Mouse (Mus musculus): ENCODE results near the gene Adamts4. TPM values are rescaled to one million over a fixed set of nuclear protein-coding genes. Genes with fewer than 3 reads are reported as not detected.
A peak's percentile ranks its signal among the peaks of the same experiment; 100 is the strongest.

Adamts4 gene
- polyA plus RNA-seq, 1 experiment from 2014 or later: 8.5 TPM

DNA sequence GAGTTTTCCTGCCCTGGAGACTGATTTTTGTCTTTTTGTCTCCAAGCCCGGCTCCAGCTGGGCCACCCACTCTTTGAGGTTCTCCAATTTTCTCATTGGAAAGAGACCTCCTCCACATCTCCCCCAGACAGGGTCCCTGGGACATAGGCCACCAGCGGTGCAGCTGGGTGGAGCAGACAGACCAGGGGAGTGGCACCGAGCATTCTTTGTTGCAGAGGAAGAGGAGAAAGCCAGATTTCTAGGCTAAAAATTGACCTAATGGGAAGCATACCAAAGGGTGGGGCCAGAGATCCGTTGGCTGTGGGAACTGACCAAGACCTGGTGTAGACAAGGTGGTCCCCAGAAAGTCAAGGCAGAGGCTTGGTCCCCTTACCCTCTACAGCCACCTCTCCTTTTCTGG is 2.3 kb upstream of the Adamts4 start:
- no peak for ATAC-seq (ENCODE audit: low FRiP score)
- no peak overlapping the region for H3K9ac ChIP-seq
- peaks cover 17% of the 10 kb centered on the region for H3K36me3 ChIP-seq
- H3K27me3 ChIP-seq: no peaks in the 10 kb centered on the region
- peak overlapping the region; percentile 87 for H3K4me2 ChIP-seq (replicated peaks)
- 0 out of 2 replicates have a peak overlapping the region, but pooled peaks have one; percentile 79 for H3K4me3 ChIP-seq
- H3K4me1 ChIP-seq: peaks cover 55% of the 10 kb centered on the region
- 21% methylated on average over 4 of the region's 4 CpGs for WGBS
- H3K9me3 ChIP-seq (replicated peaks): no peaks in the 10 kb centered on the region
- peak overlapping the region; percentile 83 for H3K27ac ChIP-seq

DNA sequence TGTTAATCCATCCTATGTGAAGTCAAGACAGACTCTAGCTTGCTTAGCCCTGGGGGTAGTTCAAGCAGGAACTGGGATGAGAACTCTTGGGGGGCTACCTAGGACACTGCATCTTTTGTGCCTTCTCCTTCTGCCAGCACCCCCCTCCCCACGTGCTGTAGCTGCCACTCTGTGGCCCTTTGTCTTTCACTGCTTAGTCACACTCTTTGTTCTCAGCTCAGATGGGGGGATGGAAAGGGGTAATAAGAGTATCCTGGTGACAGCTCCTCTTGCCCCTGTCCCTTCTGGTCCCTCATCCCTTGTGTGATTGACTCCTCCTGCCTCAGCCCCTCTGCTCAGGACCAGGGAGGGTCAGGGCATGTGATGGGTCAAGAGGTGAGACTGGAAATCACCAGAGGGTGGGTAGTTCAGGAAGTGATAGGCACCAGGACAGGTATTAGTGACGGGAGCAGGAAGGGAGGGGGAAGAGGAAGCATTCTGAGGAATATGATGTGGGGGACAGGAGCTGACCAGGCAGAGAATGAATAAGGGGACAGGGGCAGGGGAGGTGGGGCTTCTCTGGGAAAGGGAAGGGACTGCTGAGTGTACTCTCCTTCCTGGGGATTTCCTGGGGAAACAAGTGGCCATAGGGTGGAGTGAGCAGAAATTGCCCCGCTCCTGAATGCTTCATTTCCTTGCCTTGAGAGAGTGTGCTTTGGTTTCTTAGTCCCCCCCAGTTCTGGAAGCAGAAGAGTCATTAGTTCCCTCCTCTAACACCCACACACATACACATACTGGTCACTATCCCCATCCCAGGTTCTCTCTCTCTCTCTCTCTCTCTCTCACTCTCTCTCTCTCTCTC is 1.6 kb upstream of the Adamts4 start:
- H3K9ac ChIP-seq: no peak overlapping the region
- peaks cover 10% of the 10 kb centered on the region; the same call in 1 of the 2 replicates for H3K36me3 ChIP-seq
- H3K27me3 ChIP-seq: no peaks in the 10 kb centered on the region
- peaks cover 55% of the 10 kb centered on the region for H3K4me1 ChIP-seq
- 0 out of 2 replicates have a peak, but pooled peaks have one; percentile 5 for ATAC-seq (ENCODE audit: low FRiP score)
- H3K27ac ChIP-seq: peak overlapping the region; percentile 83
- no peak overlapping the region for H3K4me3 ChIP-seq
- 31% methylated on average over 3 of the region's 3 CpGs for WGBS
- H3K4me2 ChIP-seq (replicated peaks): no peak overlapping the region
- no peaks in the 10 kb centered on the region for H3K9me3 ChIP-seq (replicated peaks)

DNA sequence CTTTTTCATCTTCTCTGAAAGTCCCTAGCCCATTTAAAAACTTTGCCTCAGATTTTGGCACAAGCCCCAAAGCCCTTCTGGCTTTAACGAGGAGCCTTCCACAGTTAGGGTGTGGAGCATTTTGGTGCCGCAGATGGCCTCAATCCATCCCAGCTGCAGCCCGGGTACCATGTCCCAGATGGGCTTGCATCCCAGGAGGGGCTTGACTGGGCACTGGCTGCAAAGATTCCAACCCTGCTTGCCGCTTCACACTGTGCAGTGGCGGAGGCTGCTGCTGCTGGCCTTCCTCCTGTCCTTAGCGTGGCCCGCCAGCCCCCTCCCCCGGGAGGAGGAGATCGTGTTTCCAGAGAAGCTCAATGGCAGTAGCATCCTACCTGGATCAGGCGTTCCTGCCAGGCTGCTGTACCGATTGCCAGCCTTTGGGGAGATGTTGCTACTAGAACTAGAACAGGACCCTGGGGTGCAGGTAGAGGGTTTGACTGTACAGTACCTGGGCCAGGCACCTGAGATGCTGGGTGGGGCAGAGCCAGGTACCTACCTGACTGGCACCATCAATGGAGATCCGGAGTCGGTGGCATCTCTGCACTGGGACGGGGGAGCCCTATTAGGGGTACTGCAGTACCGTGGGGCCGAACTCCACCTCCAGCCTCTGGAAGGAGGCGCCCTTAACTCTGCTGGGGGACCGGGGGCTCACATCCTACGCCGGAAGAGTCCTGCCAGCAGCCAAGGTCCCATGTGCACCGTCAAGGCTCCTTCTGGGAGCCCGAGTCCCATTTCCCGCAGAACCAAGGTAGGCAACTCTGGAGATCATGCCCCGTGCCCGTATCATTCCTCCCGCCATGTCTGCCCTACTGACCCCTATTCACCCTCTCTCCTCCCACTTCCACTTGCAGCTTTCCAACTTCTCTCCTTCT is 716 bp downstream of the Adamts4 start, which contains the start of gene Ndufs2:
Gene Ndufs2 (minus strand): TSS at position 709 of the 914 bp plus-strand sequence.
- H3K4me1 ChIP-seq: peaks cover 50% of the 10 kb centered on the region
- peak; percentile 15; the same call in 1 of the 2 replicates for ATAC-seq (ENCODE audit: low FRiP score)

DNA sequence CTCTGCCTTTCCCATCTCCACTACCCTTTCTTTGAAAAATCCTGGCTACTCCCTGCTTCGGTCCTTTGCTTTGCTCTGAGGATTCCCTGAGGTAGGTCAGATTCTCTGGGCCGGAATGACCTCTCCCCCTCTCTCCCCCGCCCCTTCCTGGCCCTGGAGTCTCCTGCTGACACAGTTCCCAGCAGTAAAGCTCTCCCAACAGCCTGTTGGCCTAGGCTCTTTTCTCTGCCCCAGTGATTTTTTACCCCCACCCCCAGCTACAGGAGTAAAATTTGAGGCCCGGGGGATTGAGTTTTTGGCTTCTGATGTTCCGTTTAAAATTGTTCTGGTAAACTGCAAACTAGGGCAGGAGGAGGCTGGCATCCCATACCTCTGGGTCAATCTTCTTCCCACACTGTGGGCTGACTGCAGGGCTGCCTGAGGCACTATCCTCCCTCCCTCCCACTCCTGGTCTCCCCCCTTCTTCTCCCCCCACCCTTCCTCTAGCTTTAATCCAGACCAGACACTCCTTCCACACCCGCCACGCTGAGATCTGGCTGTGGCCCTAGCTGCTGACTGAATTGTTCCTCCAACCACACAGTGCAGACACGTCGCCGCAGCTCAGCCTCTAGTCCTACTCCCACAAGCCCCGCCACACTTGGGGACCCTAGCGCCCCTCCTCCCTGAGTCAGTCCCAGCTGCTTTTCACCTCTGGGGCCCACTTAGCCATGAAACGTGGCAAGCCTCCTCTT is 1.5 kb downstream of the Adamts4 start:
- Histone ChIP-seq H3K27ac (peak overlapping the region; percentile 81), H3K4me1 (peaks cover 45% of the 10 kb centered on the region), H3K4me2 (replicated peaks) (peak overlapping the region; percentile 55), H3K27me3 (no peaks in the 10 kb centered on the region), H3K9me3 (replicated peaks) (no peaks in the 10 kb centered on the region), H3K36me3 (no peaks in the 10 kb centered on the region), H3K9ac (peak overlapping the region; percentile 23; the same call in 1 of the 2 replicates), H3K4me3 (peak overlapping the region; percentile 29)
- ATAC-seq (ENCODE audit: low FRiP score): no peak
- 2% methylated on average over 13 of the region's 13 CpGs for WGBS

More for the DNA sequence above, 716 bp downstream of the Adamts4 start, which contains the start of gene Ndufs2:
- 9% methylated on average over 26 of the region's 26 CpGs for WGBS
- H3K27ac ChIP-seq: peak within 1 kb of the TSS; percentile 81
- H3K4me2 ChIP-seq (replicated peaks): peak within 1 kb of the TSS; percentile 55
- H3K27me3 ChIP-seq: no peaks in the 10 kb centered on the region
- no peaks in the 10 kb centered on the region for H3K36me3 ChIP-seq
- H3K9me3 ChIP-seq (replicated peaks): no peaks in the 10 kb centered on the region
- H3K4me3 ChIP-seq: peak within 1 kb of the TSS; percentile 29
- peak within 1 kb of the TSS; percentile 49 for H3K9ac ChIP-seq

DNA sequence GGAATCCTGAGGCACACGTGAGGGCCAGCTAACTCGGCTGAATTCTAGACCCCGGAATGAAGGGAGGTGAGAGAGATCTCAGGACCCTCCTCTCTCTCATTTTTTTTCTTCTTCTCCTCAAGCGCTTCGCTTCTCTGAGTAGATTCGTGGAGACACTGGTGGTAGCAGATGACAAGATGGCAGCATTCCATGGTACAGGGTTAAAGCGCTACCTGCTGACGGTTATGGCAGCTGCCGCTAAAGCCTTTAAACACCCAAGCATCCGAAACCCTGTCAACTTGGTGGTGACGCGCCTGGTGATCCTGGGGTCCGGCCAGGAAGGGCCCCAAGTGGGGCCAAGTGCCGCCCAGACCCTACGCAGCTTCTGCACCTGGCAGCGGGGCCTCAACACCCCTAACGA is 2.2 kb downstream of the Adamts4 start:
- Histone ChIP-seq H3K27ac (peak overlapping the region; percentile 81), H3K9ac (no peak overlapping the region), H3K36me3 (no peaks in the 10 kb centered on the region), H3K4me2 (replicated peaks) (peak overlapping the region; percentile 55), H3K4me1 (peaks cover 43% of the 10 kb centered on the region), H3K4me3 (peak overlapping the region; percentile 29), H3K9me3 (replicated peaks) (no peaks in the 10 kb centered on the region), H3K27me3 (no peaks in the 10 kb centered on the region)
- WGBS: 50% methylated on average over 17 of the region's 17 CpGs
- ATAC-seq (ENCODE audit: low FRiP score): no peak

DNA sequence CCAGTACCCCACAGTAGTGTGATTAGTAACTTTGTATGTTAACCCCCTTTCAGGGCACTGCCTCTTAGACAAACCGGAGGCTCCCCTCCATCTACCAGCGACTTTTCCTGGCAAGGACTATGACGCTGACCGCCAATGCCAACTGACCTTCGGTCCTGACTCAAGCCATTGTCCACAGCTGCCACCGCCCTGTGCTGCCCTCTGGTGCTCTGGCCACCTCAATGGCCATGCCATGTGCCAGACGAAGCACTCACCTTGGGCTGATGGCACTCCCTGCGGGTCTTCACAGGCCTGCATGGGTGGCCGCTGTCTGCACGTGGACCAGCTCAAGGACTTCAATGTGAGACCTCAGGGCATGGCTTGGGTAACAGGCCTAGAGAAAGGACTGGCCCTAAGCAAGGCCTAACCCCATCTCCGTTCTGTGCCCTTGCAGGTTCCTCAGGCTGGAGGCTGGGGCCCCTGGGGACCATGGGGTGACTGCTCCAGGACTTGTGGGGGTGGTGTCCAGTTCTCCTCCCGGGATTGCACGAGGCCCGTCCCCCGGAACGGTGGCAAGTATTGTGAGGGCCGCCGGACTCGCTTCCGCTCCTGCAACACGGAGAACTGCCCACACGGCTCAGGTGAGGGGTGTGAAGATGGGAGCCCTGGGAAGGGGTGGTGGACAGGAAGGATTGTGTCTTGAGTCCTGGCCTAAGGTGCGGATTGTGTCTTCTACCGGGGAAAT is 6.0 kb downstream of the Adamts4 start:
- no peak for ATAC-seq (ENCODE audit: low FRiP score)
- Histone ChIP-seq H3K4me3 (no peak overlapping the region), H3K4me1 (peaks cover 14% of the 10 kb centered on the region), H3K9ac (no peak overlapping the region), H3K27me3 (no peaks in the 10 kb centered on the region), H3K4me2 (replicated peaks) (no peak overlapping the region), H3K9me3 (replicated peaks) (no peaks in the 10 kb centered on the region), H3K36me3 (no peaks in the 10 kb centered on the region), H3K27ac (no peak overlapping the region)
- 90% methylated on average over 24 of the region's 24 CpGs for WGBS

DNA sequence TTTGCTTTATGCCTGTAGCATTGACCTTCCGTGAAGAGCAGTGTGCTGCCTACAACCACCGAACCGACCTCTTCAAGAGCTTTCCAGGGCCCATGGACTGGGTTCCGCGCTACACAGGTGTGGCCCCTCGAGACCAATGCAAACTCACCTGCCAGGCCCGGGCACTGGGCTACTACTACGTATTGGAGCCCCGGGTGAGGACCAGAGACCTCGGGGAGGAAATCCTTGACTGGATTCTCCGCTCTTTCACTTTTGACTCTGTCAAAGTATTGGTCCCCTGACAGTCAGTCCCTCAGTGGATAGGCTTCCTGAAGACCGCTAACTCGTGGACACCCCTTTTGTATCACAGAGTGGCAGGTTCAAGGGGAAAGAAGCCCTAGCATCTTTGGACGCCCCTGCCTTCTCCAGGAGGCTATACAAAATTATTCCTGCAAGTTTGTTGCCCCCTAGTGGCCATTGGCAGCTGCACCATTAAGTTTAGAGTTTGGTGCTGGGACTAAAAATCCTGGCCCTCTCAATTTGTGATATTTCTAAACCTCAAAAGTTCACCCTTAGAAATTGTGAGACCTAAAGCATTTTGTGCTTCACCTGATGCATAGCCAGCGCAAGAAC is 6.8 kb downstream of the Adamts4 start:
- Histone ChIP-seq H3K27me3 (no peaks in the 10 kb centered on the region), H3K9ac (no peak overlapping the region), H3K4me3 (no peak overlapping the region), H3K9me3 (replicated peaks) (no peaks in the 10 kb centered on the region), H3K36me3 (no peaks in the 10 kb centered on the region), H3K4me2 (replicated peaks) (no peak overlapping the region), H3K4me1 (peaks cover 7% of the 10 kb centered on the region), H3K27ac (no peak overlapping the region)
- 66% methylated on average over 15 of the region's 15 CpGs for WGBS
- ATAC-seq (ENCODE audit: low FRiP score): peak; percentile 41; the same call in 1 of the 2 replicates

DNA sequence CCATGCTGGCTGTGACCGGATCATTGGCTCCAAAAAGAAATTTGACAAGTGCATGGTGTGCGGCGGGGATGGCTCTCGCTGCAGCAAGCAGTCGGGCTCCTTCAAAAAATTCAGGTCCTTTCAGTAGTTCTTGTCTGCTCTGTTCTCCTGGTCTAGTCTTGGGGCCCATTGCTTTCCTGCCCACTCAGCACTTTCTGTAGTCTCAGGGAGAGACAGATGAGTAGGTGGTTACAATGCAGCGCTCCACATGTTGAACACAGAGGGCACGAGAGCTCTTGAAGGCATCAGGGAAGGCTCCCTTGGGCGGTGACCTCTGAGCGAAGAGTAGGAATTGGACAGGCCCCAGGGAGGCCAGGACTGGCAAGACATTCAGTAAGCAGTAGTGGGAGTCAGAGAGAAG is 7.6 kb downstream of the Adamts4 start:
- peaks cover 6% of the 10 kb centered on the region for H3K4me1 ChIP-seq
- H3K9me3 ChIP-seq (replicated peaks): no peaks in the 10 kb centered on the region
- no peak for ATAC-seq (ENCODE audit: low FRiP score)
- no peak overlapping the region for H3K27ac ChIP-seq
- no peak overlapping the region for H3K4me2 ChIP-seq (replicated peaks)
- WGBS: 82% methylated on average over 9 of the region's 9 CpGs
- no peaks in the 10 kb centered on the region for H3K27me3 ChIP-seq
- H3K36me3 ChIP-seq: no peaks in the 10 kb centered on the region
- no peak overlapping the region for H3K9ac ChIP-seq
- H3K4me3 ChIP-seq: no peak overlapping the region

DNA sequence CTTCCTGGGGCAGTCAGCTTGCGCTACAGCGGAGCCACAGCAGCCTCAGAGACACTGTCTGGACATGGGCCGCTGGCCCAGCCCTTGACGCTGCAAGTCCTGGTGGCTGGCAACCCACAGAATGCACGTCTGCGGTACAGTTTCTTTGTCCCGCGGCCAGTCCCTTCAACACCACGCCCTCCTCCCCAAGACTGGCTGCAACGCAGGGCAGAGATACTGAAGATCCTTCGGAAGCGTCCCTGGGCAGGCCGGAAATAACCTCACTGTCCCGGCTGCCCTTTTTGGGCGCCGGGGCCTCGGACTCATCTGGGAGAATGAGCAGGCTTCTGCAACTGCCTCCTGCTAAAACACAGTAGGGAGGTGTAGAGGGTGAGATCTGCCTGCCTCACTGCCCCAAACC is 8.7 kb downstream of the Adamts4 start:
- Histone ChIP-seq H3K4me2 (replicated peaks) (no peak overlapping the region), H3K4me3 (no peak overlapping the region), H3K36me3 (no peaks in the 10 kb centered on the region), H3K27me3 (no peaks in the 10 kb centered on the region), H3K27ac (no peak overlapping the region), H3K9ac (no peak overlapping the region), H3K4me1 (peaks cover 11% of the 10 kb centered on the region), H3K9me3 (replicated peaks) (no peaks in the 10 kb centered on the region)
- WGBS: 80% methylated on average over 17 of the region's 17 CpGs
- no peak for ATAC-seq (ENCODE audit: low FRiP score)

DNA sequence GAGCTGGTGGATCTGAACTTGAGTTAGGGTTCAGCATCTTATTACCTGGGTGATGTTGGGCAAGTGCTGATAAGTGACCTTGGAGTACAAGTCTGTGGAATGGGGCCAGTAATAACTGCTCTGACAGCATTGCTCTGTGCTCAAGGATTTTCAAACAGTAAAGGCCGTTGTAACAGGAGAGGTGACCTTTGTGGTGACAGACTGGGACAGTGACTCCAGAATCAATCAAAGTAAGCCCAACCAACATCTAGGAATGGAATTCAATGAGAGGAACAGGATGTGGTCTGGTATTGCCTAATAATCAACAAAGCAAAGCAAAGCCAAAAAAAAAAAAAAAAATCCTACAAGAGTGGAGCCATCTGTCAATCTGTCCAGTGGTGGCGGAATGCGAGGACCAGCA is 10.1 kb downstream of the Adamts4 start:
- no peak for ATAC-seq (ENCODE audit: low FRiP score)
- Histone ChIP-seq H3K4me3 (no peak overlapping the region), H3K4me1 (peaks cover 11% of the 10 kb centered on the region), H3K9me3 (replicated peaks) (no peaks in the 10 kb centered on the region), H3K9ac (no peak overlapping the region), H3K27ac (no peak overlapping the region), H3K4me2 (replicated peaks) (no peak overlapping the region), H3K36me3 (no peaks in the 10 kb centered on the region), H3K27me3 (no peaks in the 10 kb centered on the region)
- WGBS: 81% methylated on average over 3 of the region's 3 CpGs

DNA sequence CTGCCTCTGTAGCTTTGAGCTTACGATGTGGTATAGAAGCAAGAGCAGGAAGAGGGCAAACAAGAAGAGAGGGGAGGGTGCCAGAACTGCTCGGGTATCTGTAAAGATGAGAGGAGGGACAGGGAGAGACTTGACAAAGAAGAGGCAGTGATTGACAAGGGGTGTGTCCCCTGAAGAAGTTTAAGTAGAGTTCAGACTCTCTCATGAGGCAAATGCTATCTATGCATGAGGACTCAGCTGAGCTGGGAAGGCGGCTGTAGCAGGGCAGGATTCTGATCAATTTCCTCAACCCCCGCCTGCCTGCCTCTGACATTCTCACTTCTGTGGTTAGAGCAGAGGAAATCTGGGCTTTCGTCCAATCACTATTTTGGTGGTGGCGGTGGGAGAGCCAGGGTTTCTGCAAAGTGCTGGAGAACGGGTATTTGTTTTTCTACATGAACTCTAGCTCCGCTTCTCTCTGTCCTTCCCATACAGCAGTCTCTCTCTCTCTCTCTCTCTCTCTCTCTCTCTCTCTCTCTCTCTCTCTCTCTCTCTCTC is 12.4 kb downstream of the Adamts4 start:
- peak overlapping the region; percentile 51 for H3K4me2 ChIP-seq (replicated peaks)
- ATAC-seq (ENCODE audit: low FRiP score): peak; percentile 68
- H3K9ac ChIP-seq: peak overlapping the region; percentile 41
- 6% methylated on average over 8 of the region's 8 CpGs for WGBS
- no peaks in the 10 kb centered on the region for H3K9me3 ChIP-seq (replicated peaks)
- peak overlapping the region; percentile 22 for H3K4me3 ChIP-seq
- H3K27ac ChIP-seq: peak overlapping the region; percentile 64
- peaks cover 11% of the 10 kb centered on the region for H3K4me1 ChIP-seq
- no peaks in the 10 kb centered on the region for H3K36me3 ChIP-seq
- no peaks in the 10 kb centered on the region for H3K27me3 ChIP-seq

All from hindbrain, embryonic 12.5 days (tissue).